Mouse (Mus musculus) embryonic facial prominence, embryonic 12.5 days (tissue): ENCODE results near the gene Hoxa5. TPM values are rescaled to one million over a fixed set of nuclear protein-coding genes. Genes with fewer than 3 reads are reported as not detected.

Source experiments
- ATAC-seq: fragments of 200-750 bp; cut with Nextera tagmentation; 2 replicates; pipeline ENCODE4 v1.8.0; 2017; ENCODE audit not compliant: insufficient number of reproducible peaks, insufficient read depth, low FRiP score, low TSS enrichment
- H3K27ac ChIP-seq: fragments of 300-500 bp; sonication (generic); 2 replicates; pipeline ENCODE4 v1.5.1; 2016; ENCODE audit warnings: mild to moderate bottlenecking
- H3K27me3 ChIP-seq: fragments of 300-500 bp; sonication (generic); 2 replicates; pipeline ENCODE4 v1.6.1; 2016; ENCODE audit warnings: mild to moderate bottlenecking, moderate library complexity
- H3K36me3 ChIP-seq: fragments of 300-500 bp; sonication (generic); 2 replicates; pipeline ENCODE4 v1.6.1; 2016; ENCODE audit warnings: mild to moderate bottlenecking
- H3K4me1 ChIP-seq: fragments of 300-500 bp; sonication (generic); 2 replicates; pipeline ENCODE4 v1.6.1; 2016
- H3K4me2 ChIP-seq: fragments of 300-500 bp; sonication (generic); replicated peaks from 2 replicates; pipeline ENCODE4 v1.6.1; 2016; ENCODE audit warnings: mild to moderate bottlenecking, moderate library complexity
- H3K4me3 ChIP-seq: fragments of 300-500 bp; sonication (generic); 2 replicates; pipeline ENCODE4 v1.5.1; 2016; ENCODE audit warnings: mild to moderate bottlenecking
- H3K9ac ChIP-seq: fragments of 300-500 bp; sonication (generic); 2 replicates; pipeline ENCODE4 v1.6.1; 2016; ENCODE audit warnings: mild to moderate bottlenecking, moderate library complexity
- H3K9me3 ChIP-seq: fragments of 300-500 bp; sonication (generic); 2 replicates; pipeline ENCODE4 v1.6.1; 2016; ENCODE audit warnings: mild to moderate bottlenecking, moderate library complexity
- WGBS: fragments of 180-500 bp; shearing (Covaris S2); methylation state at CpG from one replicate; pipeline ENCODE4 v1.1.7; 2016; 5-methylcytosine and 5-hydroxymethylcytosine counted together
- polyA plus RNA-seq: library from polyadenylated mRNA; unstranded; fragments of >200 nt; fragmentation: Nextera tagmentation; extraction: Ambion mirVana; gene quantifications from 2 replicates; pipeline ENCODE4 v1.2.1, GENCODE M21; 2016

The Hoxa5 gene
- polyA plus RNA-seq, 1 experiment from 2014 or later = 0.33 TPM

- H3K36me3 ChIP-seq = no peaks in the 10 kb centered on the region
- no peak overlapping the region for H3K4me3 ChIP-seq
- peaks cover 97% of the 10 kb centered on the region for H3K27me3 ChIP-seq
- no peak overlapping the region for H3K27ac ChIP-seq
- no peak overlapping the region for H3K4me2 ChIP-seq
- 5% methylated on average over 3 of the region's 3 CpGs for WGBS
- no peak for ATAC-seq
- H3K9ac ChIP-seq = no peak overlapping the region
- H3K9me3 ChIP-seq = no peaks in the 10 kb centered on the region
- 0 out of 2 replicates have a peak, but pooled peaks cover 3% of the 10 kb centered on the region for H3K4me1 ChIP-seq
These were observed 42.5 kb upstream of the Hoxa5 start for GRCm38 (mm10) chr6:52246916-52247315.

- peaks cover 97% of the 10 kb centered on the region for H3K27me3 ChIP-seq
- 1% methylated on average over 26 of the region's 26 CpGs for WGBS
These were observed 42.0 kb upstream of the Hoxa5 start for GRCm38 (mm10) chr6:52246403-52246803.

GRCm38 (mm10) chr6:52245757-52246142 lies 41.4 kb upstream of the Hoxa5 start, which contains the start of gene Hoxa11:
Gene Hoxa11 (minus strand): TSS chr6:52245810.
- H3K36me3 ChIP-seq = no peaks in the 10 kb centered on the region
- H3K4me2 ChIP-seq = no peak within 1 kb of the TSS
- no peak within 1 kb of the TSS for H3K4me3 ChIP-seq
- ATAC-seq = no peak
- no peaks in the 10 kb centered on the region for H3K9me3 ChIP-seq
- H3K27ac ChIP-seq = no peak within 1 kb of the TSS
- no peak within 1 kb of the TSS for H3K9ac ChIP-seq
- 0 out of 2 replicates have a peak, but pooled peaks cover 3% of the 10 kb centered on the region for H3K4me1 ChIP-seq
- under 1% methylated on average over 20 of the region's 20 CpGs for WGBS
- H3K27me3 ChIP-seq = peaks cover 97% of the 10 kb centered on the region

More at GRCm38 (mm10) chr6:52246403-52246803, 42.0 kb upstream of the Hoxa5 start:
- Histone ChIP-seq H3K9me3 (no peaks in the 10 kb centered on the region), H3K4me3 (no peak overlapping the region), H3K4me2 (no peak overlapping the region), H3K36me3 (no peaks in the 10 kb centered on the region), H3K4me1 (0 out of 2 replicates have a peak, but pooled peaks cover 3% of the 10 kb centered on the region), H3K9ac (no peak overlapping the region), H3K27ac (no peak overlapping the region)
- no peak for ATAC-seq

- Histone ChIP-seq H3K4me3 (no peak overlapping the region), H3K27me3 (peaks cover 97% of the 10 kb centered on the region), H3K27ac (no peak overlapping the region), H3K4me2 (no peak overlapping the region), H3K36me3 (no peaks in the 10 kb centered on the region), H3K4me1 (0 out of 2 replicates have a peak, but pooled peaks cover 3% of the 10 kb centered on the region), H3K9me3 (no peaks in the 10 kb centered on the region), H3K9ac (no peak overlapping the region)
- under 1% methylated on average over 71 of the region's 71 CpGs for WGBS
- ATAC-seq = no peak
These were observed 40.8 kb upstream of the Hoxa5 start for GRCm38 (mm10) chr6:52245040-52245756.

- H3K4me1 ChIP-seq = 0 out of 2 replicates have a peak, but pooled peaks cover 3% of the 10 kb centered on the region
- H3K4me3 ChIP-seq = no peak overlapping the region
- under 1% methylated on average over 23 of the region's 23 CpGs for WGBS
- H3K36me3 ChIP-seq = no peaks in the 10 kb centered on the region
- H3K27me3 ChIP-seq = peaks cover 97% of the 10 kb centered on the region
- no peak overlapping the region for H3K9ac ChIP-seq
- H3K9me3 ChIP-seq = no peaks in the 10 kb centered on the region
- no peak overlapping the region for H3K27ac ChIP-seq
- H3K4me2 ChIP-seq = no peak overlapping the region
- ATAC-seq = no peak
These were observed 40.2 kb upstream of the Hoxa5 start for GRCm38 (mm10) chr6:52244471-52245039.

- Histone ChIP-seq H3K4me3 (no peak overlapping the region), H3K4me2 (no peak overlapping the region), H3K27me3 (peaks cover 94% of the 10 kb centered on the region), H3K4me1 (0 out of 2 replicates have a peak, but pooled peaks cover 3% of the 10 kb centered on the region), H3K36me3 (no peaks in the 10 kb centered on the region), H3K9ac (no peak overlapping the region), H3K27ac (no peak overlapping the region), H3K9me3 (no peaks in the 10 kb centered on the region)
- WGBS = under 1% methylated on average over 12 of the region's 12 CpGs
- ATAC-seq = no peak
These were observed 39.3 kb upstream of the Hoxa5 start for GRCm38 (mm10) chr6:52243681-52244121.

- H3K9me3 ChIP-seq = no peaks in the 10 kb centered on the region
- H3K4me1 ChIP-seq = 0 out of 2 replicates have a peak, but pooled peaks cover 3% of the 10 kb centered on the region
- H3K36me3 ChIP-seq = no peaks in the 10 kb centered on the region
- 5% methylated on average over 4 of the region's 4 CpGs for WGBS
- peaks cover 92% of the 10 kb centered on the region for H3K27me3 ChIP-seq
- no peak overlapping the region for H3K4me2 ChIP-seq
- no peak for ATAC-seq
- no peak overlapping the region for H3K27ac ChIP-seq
- H3K9ac ChIP-seq = no peak overlapping the region
- no peak overlapping the region for H3K4me3 ChIP-seq
These were observed 38.5 kb upstream of the Hoxa5 start for GRCm38 (mm10) chr6:52242801-52243332.

- H3K4me1 ChIP-seq = 0 out of 2 replicates have a peak, but pooled peaks cover 3% of the 10 kb centered on the region
- no peak overlapping the region for H3K27ac ChIP-seq
- H3K9ac ChIP-seq = no peak overlapping the region
- no peaks in the 10 kb centered on the region for H3K36me3 ChIP-seq
- 4% methylated on average over 9 of the region's 9 CpGs for WGBS
- H3K9me3 ChIP-seq = no peaks in the 10 kb centered on the region
- H3K4me2 ChIP-seq = no peak overlapping the region
- H3K27me3 ChIP-seq = peaks cover 94% of the 10 kb centered on the region
- ATAC-seq = no peak
- H3K4me3 ChIP-seq = no peak overlapping the region
These were observed 36.7 kb upstream of the Hoxa5 start for GRCm38 (mm10) chr6:52241001-52241621.

- Histone ChIP-seq H3K9me3 (no peaks in the 10 kb centered on the region), H3K4me1 (0 out of 2 replicates have a peak, but pooled peaks cover 3% of the 10 kb centered on the region), H3K4me2 (0 out of 2 replicates have a peak within 1 kb of the TSS, but pooled peaks have one; percentile 8), H3K36me3 (no peaks in the 10 kb centered on the region), H3K27me3 (peaks cover 94% of the 10 kb centered on the region), H3K27ac (no peak within 1 kb of the TSS), H3K4me3 (no peak within 1 kb of the TSS), H3K9ac (no peak within 1 kb of the TSS)
- WGBS = 2% methylated on average over 35 of the region's 35 CpGs
- no peak for ATAC-seq
These were observed 36.1 kb upstream of the Hoxa5 start, which contains the start of gene Hoxa10 for GRCm38 (mm10) chr6:52240389-52241000. Gene Hoxa10 (minus strand): TSS chr6:52240854.

- Histone ChIP-seq H3K4me3 (no peak overlapping the region), H3K27me3 (peaks cover 94% of the 10 kb centered on the region)
These were observed 35.4 kb upstream of the Hoxa5 start for GRCm38 (mm10) chr6:52239625-52240388.

More at GRCm38 (mm10) chr6:52239625-52240388, 35.4 kb upstream of the Hoxa5 start:
- no peak for ATAC-seq
- 0 out of 2 replicates have a peak overlapping the region, but pooled peaks have one; percentile 8 for H3K4me2 ChIP-seq
- no peak overlapping the region for H3K27ac ChIP-seq
- WGBS = 1% methylated on average over 30 of the region's 30 CpGs
- H3K4me1 ChIP-seq = no peaks in the 10 kb centered on the region
- no peak overlapping the region for H3K9ac ChIP-seq
- H3K9me3 ChIP-seq = no peaks in the 10 kb centered on the region
- no peaks in the 10 kb centered on the region for H3K36me3 ChIP-seq
